Mouse (Mus musculus) large intestine, adult 2 months (tissue): ENCODE results near the gene Med27. TPM values are rescaled to one million over a fixed set of nuclear protein-coding genes. Genes with fewer than 3 reads are reported as not detected.

Experiments
- DNase-seq: peaks from one replicate; pipeline ENCODE4 v3.0.0-alpha.2; 2012; ENCODE audit warnings: low read depth, low spot score
- WGBS: fragments of 180-500 bp; shearing (Covaris S2); methylation state at CpG from one replicate; pipeline ENCODE4 v1.1.7; 2018; 5-methylcytosine and 5-hydroxymethylcytosine counted together
- polyA plus RNA-seq: library from polyadenylated mRNA; depleted of rRNA; stranded (reverse); fragments of >200 nt; gene quantifications from 2 replicates; pipeline ENCODE4 v1.2.3, GENCODE M21; 2012

The Med27 gene
- polyA plus RNA-seq, 1 experiment, result 39.0 TPM

- DNase-seq, result no peak
- WGBS, result 87% methylated on average over 7 of the region's 7 CpGs
Measured at GRCm38 (mm10) chr2:29388937-29389336, 42.3 kb downstream of the Med27 start.

- WGBS, result 74% methylated on average over 4 of the region's 4 CpGs
Measured at GRCm38 (mm10) chr2:29391086-29391485, 44.5 kb downstream of the Med27 start.

GRCm38 (mm10) chr2:29391996-29392395, 45.4 kb downstream of the Med27 start:
- 32% methylated on average over 1 of the region's 1 CpGs for WGBS
- DNase-seq, result no peak

More at GRCm38 (mm10) chr2:29391086-29391485, 44.5 kb downstream of the Med27 start:
- peak; percentile 6 for DNase-seq

DNA sequence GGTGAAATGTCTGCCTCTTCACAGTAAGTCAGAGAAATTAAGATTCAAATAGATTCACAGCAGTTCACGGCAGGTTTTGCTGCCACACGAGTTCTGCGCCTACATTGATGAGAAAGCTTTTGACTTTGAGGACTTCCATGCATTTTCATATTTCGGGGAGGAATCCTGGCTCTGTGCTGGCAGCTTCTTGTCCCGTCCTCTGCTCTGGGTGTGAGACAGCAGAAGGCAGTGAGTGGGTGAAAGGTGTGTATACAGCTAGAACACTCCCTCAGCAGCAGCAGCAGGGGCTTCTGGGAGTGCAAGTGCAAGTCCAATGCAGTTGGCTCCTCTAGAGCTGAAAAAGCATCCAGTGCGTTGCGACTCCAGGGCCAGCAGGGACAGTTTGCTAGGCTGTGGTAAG, 53.6 kb downstream of the Med27 start:
- WGBS, result 85% methylated on average over 7 of the region's 7 CpGs
- DNase-seq, result no peak

DNA sequence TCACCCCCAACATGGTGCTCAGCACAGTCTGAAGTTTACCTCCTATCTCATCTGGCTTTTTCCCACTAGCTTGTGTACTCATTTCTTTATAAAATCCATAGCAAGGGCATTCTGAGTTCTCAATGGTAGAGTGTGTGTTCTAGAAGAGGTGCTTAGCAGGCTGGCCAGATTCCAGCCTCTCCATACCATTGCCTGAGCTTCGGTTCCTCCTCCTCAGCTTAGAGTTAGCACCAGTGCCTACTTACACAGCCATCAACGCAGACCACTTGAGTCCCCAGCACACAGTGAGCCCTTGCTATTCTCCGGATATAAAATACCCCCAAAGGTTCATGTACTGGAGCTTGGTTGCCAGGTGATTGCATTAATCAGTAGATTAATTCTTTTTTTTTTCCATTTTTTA, 54.2 kb downstream of the Med27 start:
- DNase-seq, result no peak
- 92% methylated on average over 3 of the region's 3 CpGs for WGBS

DNA sequence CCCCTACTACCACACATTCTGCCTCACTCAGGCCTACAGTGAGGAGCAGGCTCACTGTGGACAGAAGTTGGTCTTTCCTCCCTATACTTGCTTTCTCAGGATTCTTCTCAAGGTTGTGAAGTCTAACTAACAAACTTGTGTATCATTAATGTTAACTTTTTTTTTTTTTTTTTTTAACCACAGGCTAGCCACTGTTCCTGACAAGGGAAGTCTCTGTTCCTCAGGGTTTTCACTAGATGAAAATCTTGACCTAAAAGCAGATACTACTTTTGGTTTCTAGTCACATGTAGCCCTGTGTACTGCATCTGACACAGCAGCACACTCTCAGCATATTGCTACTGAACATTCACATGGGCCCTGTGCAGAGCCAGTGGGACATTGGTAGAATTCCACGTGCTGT, 55.2 kb downstream of the Med27 start:
- DNase-seq, result no peak
- 77% methylated on average over 1 of the region's 1 CpGs for WGBS

DNA sequence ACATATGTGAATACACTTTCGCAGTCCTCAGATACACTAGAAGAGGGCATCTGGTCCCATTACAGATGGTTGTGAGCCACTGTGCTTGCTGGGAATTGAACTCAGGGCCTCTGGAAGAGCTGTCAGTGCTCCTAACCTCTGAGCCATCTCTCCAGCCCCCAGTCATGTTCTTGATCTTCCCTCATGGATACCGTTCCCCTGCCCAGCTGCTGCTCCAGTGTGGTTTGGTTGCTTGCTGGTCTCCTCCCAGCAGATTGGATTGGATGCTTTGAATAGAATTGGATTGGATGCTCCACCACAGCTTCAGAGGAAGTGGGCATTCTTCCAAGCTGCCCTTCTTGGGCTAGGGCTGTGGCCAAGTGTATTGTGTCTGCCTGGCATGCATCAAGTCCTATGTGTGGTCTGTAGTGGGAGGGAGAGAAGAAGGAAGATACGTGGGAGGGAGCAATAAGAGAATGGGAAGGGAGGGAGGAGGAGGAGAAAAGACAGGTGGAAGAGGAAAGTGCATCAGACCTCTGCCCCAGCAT, 56.0 kb downstream of the Med27 start:
- DNase-seq, result no peak
- whole genome bisulfite sequencing, result 68% methylated on average over 3 of the region's 3 CpGs

DNA sequence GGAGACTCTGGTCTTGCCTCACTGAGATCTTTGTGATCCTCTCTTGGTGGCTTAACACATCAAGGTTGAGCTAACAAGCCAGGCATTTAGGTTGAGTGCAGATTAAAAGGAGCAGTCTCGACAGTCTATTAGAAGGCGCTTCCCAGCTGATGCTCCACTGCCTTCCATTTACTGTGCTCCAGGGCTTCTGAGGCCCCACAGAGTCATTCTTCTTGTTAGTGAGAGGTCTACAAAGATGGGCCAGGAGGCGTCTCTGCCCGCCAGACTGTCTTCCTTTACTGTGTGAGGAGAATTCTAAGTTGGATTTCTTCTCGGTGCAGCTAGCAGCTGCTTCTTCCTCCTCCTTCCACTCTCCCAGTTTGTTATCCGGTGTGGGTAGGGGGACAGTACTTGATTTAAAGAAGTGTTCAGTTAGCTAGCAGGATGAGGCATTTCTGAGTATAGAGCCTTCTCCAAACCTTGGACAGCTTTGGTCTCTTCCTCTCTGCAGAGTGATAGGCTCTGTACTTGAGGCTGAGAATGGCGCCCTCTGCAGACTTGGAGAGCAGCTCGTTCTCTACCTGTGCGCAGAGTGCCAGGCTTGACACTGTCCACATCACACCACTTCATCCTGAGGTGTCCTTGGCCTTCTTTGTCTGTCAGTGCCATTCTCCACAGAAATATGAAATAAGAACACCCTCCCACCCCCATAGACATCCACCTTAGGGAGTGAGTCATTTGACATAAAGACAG, 57.3 kb downstream of the Med27 start:
- WGBS, result 89% methylated on average over 9 of the region's 9 CpGs
- no peak for DNase-seq

DNA sequence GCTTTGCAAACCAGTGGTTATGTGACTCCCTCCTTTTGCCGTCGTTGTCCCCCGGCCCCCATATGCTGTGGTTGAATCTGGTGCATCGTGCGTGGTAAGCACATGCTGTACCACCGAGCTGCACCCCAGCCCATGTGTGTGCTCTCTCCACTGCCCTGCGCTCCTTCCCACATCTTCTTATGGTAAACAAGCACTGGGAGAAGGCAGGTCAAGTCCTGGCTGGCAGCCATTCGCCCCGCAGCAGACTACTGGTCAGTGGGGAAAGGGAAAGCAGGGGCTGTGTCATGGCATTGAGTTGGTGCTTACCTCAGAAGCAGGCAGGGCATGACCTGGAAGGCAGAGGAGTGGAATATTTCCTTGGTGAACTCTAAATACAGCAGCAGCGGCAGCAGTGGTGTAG, 58.3 kb downstream of the Med27 start:
- no peak for DNase-seq
- 77% methylated on average over 10 of the region's 10 CpGs for WGBS

GRCm38 (mm10) chr2:29405848-29406247, 59.2 kb downstream of the Med27 start:
- DNase-seq, result no peak
- WGBS, result 90% methylated on average over 2 of the region's 2 CpGs

DNA sequence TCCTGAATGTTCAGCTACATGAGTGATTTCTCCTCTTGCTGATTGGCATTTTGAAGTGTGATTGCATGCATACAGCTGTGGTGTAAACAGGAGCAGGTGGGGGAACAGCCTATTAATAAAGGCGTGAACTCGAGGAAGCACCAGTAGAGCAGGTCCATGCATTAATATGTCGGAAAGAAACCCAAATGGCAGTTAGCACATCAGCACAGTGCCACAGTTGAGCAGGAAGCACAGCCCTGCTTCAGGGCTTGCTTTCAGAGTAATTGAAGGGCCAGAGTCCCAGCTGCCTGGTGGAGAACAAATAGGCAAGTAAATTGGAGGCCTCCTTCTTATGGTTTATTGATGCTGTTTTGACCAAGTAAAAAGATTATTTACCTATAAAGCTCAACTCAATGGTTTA, 60.7 kb downstream of the Med27 start:
- WGBS, result 69% methylated on average over 3 of the region's 3 CpGs
- no peak for DNase-seq

GRCm38 (mm10) chr2:29407764-29408163, 61.1 kb downstream of the Med27 start:
- DNase-seq, result no peak
- 67% methylated on average over 7 of the region's 7 CpGs for WGBS

DNA sequence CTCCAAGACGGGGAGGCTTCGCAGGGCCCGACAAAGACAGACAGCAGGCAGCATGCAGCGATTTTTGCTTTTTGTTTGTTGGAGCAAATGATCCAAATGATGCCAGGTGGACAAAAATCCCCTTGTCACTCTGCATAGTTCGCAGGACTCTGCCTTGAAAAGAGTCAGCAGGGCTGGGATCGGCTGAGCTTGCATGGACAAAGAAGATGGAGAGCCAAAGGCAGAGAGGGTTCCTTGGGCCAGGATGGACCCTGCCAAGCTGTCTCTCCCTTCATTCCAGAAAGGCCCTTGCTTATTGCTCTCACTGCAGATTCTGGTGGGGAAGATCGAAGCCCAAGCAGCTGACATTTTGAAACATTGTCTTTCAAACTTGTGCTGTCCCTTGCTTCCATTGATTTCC, 64.3 kb downstream of the Med27 start:
- 93% methylated on average over 7 of the region's 7 CpGs for WGBS
- DNase-seq, result no peak

GRCm38 (mm10) chr2:29412458-29412857, 65.8 kb downstream of the Med27 start:
- no peak for DNase-seq
- 63% methylated on average over 3 of the region's 3 CpGs for WGBS

DNA sequence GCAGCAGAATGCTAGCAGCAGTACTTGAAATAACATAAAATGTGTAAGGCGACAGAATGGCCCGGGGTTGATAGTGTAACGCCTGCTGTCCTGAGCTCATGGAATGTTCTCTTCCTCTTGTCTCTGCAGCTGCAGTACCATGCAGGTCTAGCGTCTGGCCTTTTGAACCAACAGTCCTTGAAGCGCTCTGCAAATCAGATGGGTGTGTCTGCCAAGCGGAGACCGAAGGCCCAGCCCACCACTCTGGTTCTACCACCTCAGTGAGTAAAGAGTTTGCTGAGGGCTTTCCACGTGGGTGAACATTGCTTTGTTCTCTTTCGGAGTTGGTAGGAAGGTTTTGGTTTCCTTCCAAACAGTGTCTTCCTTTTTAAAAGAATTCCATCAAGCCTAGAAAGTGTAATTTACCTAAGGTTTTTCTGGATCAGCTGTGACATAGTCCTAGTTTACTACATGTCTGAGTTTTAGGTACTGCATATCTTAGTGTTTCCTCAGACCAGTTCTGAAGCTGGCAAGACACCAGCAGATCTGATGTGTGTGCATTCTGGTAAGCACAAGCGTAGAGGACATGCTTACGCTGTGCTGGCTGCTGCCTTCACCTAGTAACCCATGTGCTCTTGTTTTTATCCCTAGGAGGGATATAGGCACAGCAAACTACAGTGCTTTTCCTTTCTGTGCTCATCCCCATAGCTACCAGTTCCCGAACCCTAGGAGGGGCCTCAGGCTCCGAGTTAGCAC, 66.8 kb downstream of the Med27 start:
- DNase-seq, result no peak
- 48% methylated on average over 13 of the region's 13 CpGs for WGBS

GRCm38 (mm10) chr2:29414852-29415473, 68.3 kb downstream of the Med27 start:
- no peak for DNase-seq
- 86% methylated on average over 7 of the region's 7 CpGs for WGBS

- no peak for DNase-seq
- WGBS, result 69% methylated on average over 6 of the region's 6 CpGs
Measured at GRCm38 (mm10) chr2:29418498-29418897, 71.9 kb downstream of the Med27 start.

DNA sequence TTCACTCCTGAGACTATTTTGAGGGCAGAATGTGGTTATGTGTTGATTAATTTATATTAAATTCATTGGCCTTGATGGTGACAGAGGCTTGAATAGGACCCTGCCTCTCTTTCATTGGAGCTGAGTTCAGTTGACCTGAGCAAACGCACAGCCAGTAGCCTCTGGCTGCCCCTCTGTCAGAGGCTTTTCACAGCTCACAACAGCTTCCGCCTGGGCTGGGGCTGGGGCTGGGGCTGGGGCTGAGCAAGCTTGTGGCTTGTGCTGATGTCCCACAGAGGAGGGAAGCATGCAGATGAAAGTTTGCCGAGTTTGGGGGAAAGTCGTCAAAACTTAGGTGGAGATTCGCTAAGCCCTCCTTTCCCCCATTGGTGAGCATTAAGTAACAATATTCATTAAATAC, 72.8 kb downstream of the Med27 start:
- no peak for DNase-seq
- 77% methylated on average over 5 of the region's 5 CpGs for WGBS

GRCm38 (mm10) chr2:29419946-29420345, 73.3 kb downstream of the Med27 start:
- no peak for DNase-seq
- 60% methylated on average over 5 of the region's 5 CpGs for WGBS

DNA sequence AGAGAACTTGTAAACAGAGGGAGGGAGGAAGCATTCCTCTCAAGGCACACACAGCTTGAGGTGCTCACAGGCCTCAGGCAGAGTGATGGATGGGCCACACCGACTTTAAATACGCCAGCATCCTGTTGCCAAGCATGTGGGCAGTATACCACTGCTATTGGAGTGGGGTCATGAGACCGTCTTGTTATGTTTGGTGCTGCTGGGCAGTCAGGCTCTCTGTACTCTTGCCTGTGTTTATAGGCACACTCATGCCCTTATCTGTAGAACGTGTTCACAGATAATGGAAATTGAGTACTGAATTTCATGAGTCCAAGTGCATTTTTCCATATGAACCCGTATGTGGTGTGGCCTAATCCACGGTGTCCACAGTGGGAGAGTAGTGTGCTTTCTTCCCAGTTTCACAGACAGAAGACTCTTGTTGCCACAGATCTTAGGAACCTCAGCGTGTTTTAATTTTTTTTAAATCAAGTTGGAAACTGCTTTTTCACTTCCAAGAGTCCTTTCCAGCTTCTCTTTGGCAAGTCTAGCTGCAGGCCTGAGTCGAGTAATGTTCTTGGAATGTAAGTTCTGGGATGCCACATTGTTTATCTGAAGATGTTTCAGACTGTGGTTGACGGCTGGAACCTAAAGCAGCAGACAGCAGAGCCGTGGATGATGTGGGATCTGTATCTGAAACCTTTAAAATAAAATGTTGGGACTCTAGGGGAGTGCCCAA, 75.7 kb downstream of the Med27 start:
- WGBS, result 73% methylated on average over 10 of the region's 10 CpGs
- DNase-seq, result no peak
